ENCODE assay signal across 28 mouse cellular contexts in the genomic region with DNA sequence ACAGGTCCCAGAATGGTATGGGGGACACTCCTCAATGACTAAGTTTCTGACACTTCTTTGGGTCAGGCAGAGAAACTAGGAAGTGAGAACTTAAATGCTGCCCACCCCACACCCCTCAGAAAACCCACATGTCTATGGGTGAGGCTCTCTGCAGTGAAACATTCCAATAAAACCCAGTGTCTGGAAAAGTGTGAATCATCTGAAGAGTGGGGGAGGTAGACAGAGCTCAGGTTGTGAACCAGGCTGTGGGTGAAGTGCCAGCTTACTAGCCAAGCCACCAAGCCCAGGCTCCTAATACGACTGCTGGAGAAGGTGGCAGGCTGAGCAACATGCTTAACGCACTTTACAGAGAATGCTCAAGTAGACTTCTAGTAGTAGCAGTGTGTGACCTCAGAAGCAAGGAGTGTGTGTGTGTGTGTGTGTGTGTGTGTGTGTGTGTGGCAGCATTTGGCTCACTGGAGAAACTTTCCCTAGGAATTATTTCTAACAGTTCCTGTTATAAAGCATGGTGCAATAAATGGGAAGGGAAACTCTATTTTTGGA. TPM values are rescaled to one million over a fixed set of nuclear protein-coding genes. Genes with fewer than 3 reads are reported as not detected.
A peak's percentile ranks its signal among the peaks of the same experiment; 100 is the strongest.
DNase-seq lines count a peak whose midpoint lies in the region; ATAC-seq and TF ChIP-seq lines count a peak whose summit lies in the region.
"Had no signal": no experiment of that assay in that cellular context is flagged by ENCODE, and none has a peak within 500 bp of the region (broad histone marks: within the 10 kb centered on the region; RNA-seq: fewer than 3 reads in every experiment).

No protein-coding gene starts in this region.

- no peak for ATAC-seq in limb, embryonic 15.5 days (ENCODE audit: insufficient number of reproducible peaks, low FRiP score, low TSS enrichment, low read depth)
- ATAC-seq: forebrain, embryonic 14.5 days; liver, embryonic 12.5 days had no signal

- no peaks in the 10 kb centered on the region for H3K27me3 ChIP-seq in limb, embryonic 15.5 days
- H3K27me3 ChIP-seq in limb, embryonic 10.5 days (ENCODE audit: low read depth, poor library complexity, severe bottlenecking), result no peaks in the 10 kb centered on the region
- H3K27me3 ChIP-seq in myocyte (ENCODE audit: control insufficient read depth, insufficient read depth, insufficient read length), result no peaks in the 10 kb centered on the region
- H3K27me3 ChIP-seq: liver, embryonic 12.5 days; neural tube, embryonic 15.5 days had no signal

- no peak overlapping the region for H3K9ac ChIP-seq in limb, embryonic 15.5 days
- H3K9ac ChIP-seq: hindbrain, embryonic 15.5 days; limb, embryonic 12.5 days; liver, embryonic 12.5 days; lung, embryonic 14.5 days; neural tube, embryonic 15.5 days had no signal

- peak overlapping the region; percentile 15; the same call in 1 of the 2 replicates for H3K4me2 ChIP-seq in limb, embryonic 15.5 days
- peak overlapping the region; percentile 78 for H3K4me2 ChIP-seq in myocyte (ENCODE audit: low read depth)
- H3K4me2 ChIP-seq: hindbrain, embryonic 15.5 days; limb, embryonic 12.5 days; liver, embryonic 12.5 days; lung, embryonic 14.5 days; midbrain, embryonic 11.5 days; neural tube, embryonic 15.5 days had no signal

- DNase-seq in limb, embryonic 10.5 days (ENCODE audit: low spot score), result no peak
- DNase-seq in 3134 (ENCODE audit: extremely low read depth, insufficient read length, low spot score) (peak; percentile 60), NIH3T3 (ENCODE audit: low read depth) (peak; percentile 23)
- no peak for DNase-seq in frontal cortex, postnatal 14 days (ENCODE audit: low spot score in 2 of 2)
- no peak for DNase-seq in T-cell, adult 2 months (ENCODE audit: low spot score)
- DNase-seq: adrenal gland, postnatal 36 days; B cell, adult 2 months; cerebellum, adult 11 months; cerebellum, adult 9-11 months; heart, postnatal 4 days; kidney, adult 8-10 months; kidney, postnatal 14 days; lung, embryonic 14.5 days; thymus, postnatal 36 days had no signal

- no peak overlapping the region for H3ac ChIP-seq in myocyte (ENCODE audit: control insufficient read depth, insufficient read length)

- no peaks in the 10 kb centered on the region for H3K9me3 ChIP-seq in limb, embryonic 15.5 days
- no peaks in the 10 kb centered on the region for H3K9me3 ChIP-seq in limb, embryonic 10.5 days (replicated peaks)
- H3K9me3 ChIP-seq: heart, embryonic 10.5 days; hindbrain, embryonic 15.5 days; limb, embryonic 12.5 days; liver, embryonic 12.5 days; neural tube, embryonic 15.5 days had no signal

- 53% methylated on average over 2 of the region's 2 CpGs for WGBS in limb, embryonic 15.5 days
- 87% methylated on average over 2 of the region's 2 CpGs for WGBS in limb, embryonic 10.5 days

- H3K36me3 ChIP-seq in limb, embryonic 15.5 days, result no peaks in the 10 kb centered on the region
- no peaks in the 10 kb centered on the region for H3K36me3 ChIP-seq in limb, embryonic 10.5 days
- no peaks in the 10 kb centered on the region for H3K36me3 ChIP-seq in myocyte (ENCODE audit: control insufficient read depth, insufficient read depth)
- H3K36me3 ChIP-seq: heart, embryonic 10.5 days; hindbrain, embryonic 15.5 days; limb, embryonic 12.5 days; liver, embryonic 12.5 days; neural tube, embryonic 15.5 days had no signal

- H3K4me1 ChIP-seq in limb, embryonic 15.5 days, result peaks cover 30% of the 10 kb centered on the region
- H3K4me1 ChIP-seq in limb, embryonic 10.5 days, result 0 out of 2 replicates have a peak, but pooled peaks cover 6% of the 10 kb centered on the region
- H3K4me1 ChIP-seq: heart, embryonic 10.5 days; hindbrain, embryonic 15.5 days; limb, embryonic 12.5 days; liver, embryonic 12.5 days; neural tube, embryonic 15.5 days had no signal

- H3K27ac ChIP-seq in limb, embryonic 15.5 days, result no peak overlapping the region
- no peak overlapping the region for H3K27ac ChIP-seq in limb, embryonic 10.5 days
- H3K27ac ChIP-seq: heart, embryonic 10.5 days; hindbrain, embryonic 15.5 days; layer of hippocampus, adult 2 months; limb, embryonic 12.5 days; liver, embryonic 12.5 days; neural tube, embryonic 15.5 days had no signal

- no peak overlapping the region for H3K4me3 ChIP-seq in limb, embryonic 15.5 days
- H3K4me3 ChIP-seq in limb, embryonic 10.5 days, result no peak overlapping the region
- peak overlapping the region; percentile 16 for H3K4me3 ChIP-seq in myocyte
- H3K4me3 ChIP-seq: heart, embryonic 10.5 days; hindbrain, embryonic 15.5 days; layer of hippocampus, adult 2 months; limb, embryonic 12.5 days; liver, embryonic 12.5 days; neural tube, embryonic 15.5 days had no signal

- TF ChIP-seq POLR2A in myocyte (IDR thresholded peaks at IDR 0.05; ENCODE audit: insufficient read length, low read depth), result no peak

- H3K79me2 ChIP-seq in myocyte (ENCODE audit: control insufficient read depth, insufficient read depth), result peaks cover 4% of the 10 kb centered on the region

TF ChIP-seq in myocyte, 11 proteins besides CTCF, POLR2A, EP300 and RAD21:
- TF ChIP-seq POLR2AphosphoS2 (IDR thresholded peaks at IDR 0.05; ENCODE audit: insufficient read length, low read depth) (no peak), MYOG (IDR thresholded peaks at IDR 0.05; ENCODE audit: control insufficient read depth in 1 of 3, insufficient read depth in 1 of 3, insufficient read length in 2 of 3, low read depth in 2 of 3) (no peak), TCF3 (IDR thresholded peaks at IDR 0.05; ENCODE audit: insufficient read length, low read depth) (no peak), MYOD1 (IDR thresholded peaks at IDR 0.05; ENCODE audit: control insufficient read depth in 1 of 3, insufficient read length in 2 of 3, low read depth in 2 of 3) (no peak), CEBPB (IDR thresholded peaks at IDR 0.05; ENCODE audit: insufficient read depth, poor library complexity, severe bottlenecking) (no peak), USF1 (IDR thresholded peaks at IDR 0.05; ENCODE audit: low read depth) (no peak), E2F4 (IDR thresholded peaks at IDR 0.05; ENCODE audit: insufficient read depth) (no peak), SRF (IDR thresholded peaks at IDR 0.05; ENCODE audit: control insufficient read depth, insufficient read length, low read depth) (no peak), MAX (IDR thresholded peaks at IDR 0.05; ENCODE audit: low read depth) (no peak), TCF12 (IDR thresholded peaks at IDR 0.05; ENCODE audit: insufficient read depth, poor library complexity, severe bottlenecking) (no peak)

RNA-seq across cellular contexts. Expression of gene Anxa8, which starts 2.1 kb away (rescaled TPM):
- polyA plus RNA-seq in limb, embryonic 15.5 days (2015; fragmentation: Nextera tagmentation; extraction: Ambion mirVana), result 75.7 and 87.2 TPM in 2 replicates
- polyA plus RNA-seq in limb, embryonic 10.5 days (2016; fragmentation: Nextera tagmentation; extraction: Ambion mirVana), result 0.65 and 0.70 TPM in 2 replicates
- polyA plus RNA-seq in myocyte (2012; fragmentation: generic; extraction: Trizol), result 85.0 TPM
- polyA plus RNA-seq: forebrain, embryonic 14.5 days; liver, embryonic 12.5 days had no signal

RNA-seq across cellular contexts. Expression of gene A630023A22Rik, which starts 14.6 kb away (rescaled TPM):
- polyA plus RNA-seq in limb, embryonic 15.5 days (2015; fragmentation: Nextera tagmentation; extraction: Ambion mirVana), result 0.12 TPM in 1 of 2 replicates, not detected in the other
- not detected in 2 replicates for polyA plus RNA-seq in limb, embryonic 10.5 days (2016; fragmentation: Nextera tagmentation; extraction: Ambion mirVana)
- 1.0 TPM for polyA plus RNA-seq in myocyte (2012; fragmentation: generic; extraction: Trizol)
- polyA plus RNA-seq: forebrain, embryonic 14.5 days; frontal cortex, adult 2 months; heart, embryonic 10.5 days; hindbrain, embryonic 15.5 days; limb, embryonic 12.5 days; liver, embryonic 12.5 days; lung, embryonic 14.5 days; midbrain, embryonic 11.5 days; midbrain, postnatal 0 days had no signal

RNA-seq across cellular contexts. Expression of gene Antxrl, which starts 35.4 kb away (rescaled TPM):
- not detected in 2 replicates for polyA plus RNA-seq in limb, embryonic 15.5 days (2015; fragmentation: Nextera tagmentation; extraction: Ambion mirVana)
- polyA plus RNA-seq in limb, embryonic 10.5 days (2016; fragmentation: Nextera tagmentation; extraction: Ambion mirVana), result not detected in 2 replicates
- 0.06 TPM for polyA plus RNA-seq in myocyte (2012; fragmentation: generic; extraction: Trizol)
- polyA plus RNA-seq: forebrain, embryonic 14.5 days; frontal cortex, adult 2 months; heart, embryonic 10.5 days; heart, embryonic 16.5 days; hindbrain, embryonic 15.5 days; intestine, embryonic 14.5 days; limb, embryonic 12.5 days; liver, embryonic 12.5 days; lung, embryonic 14.5 days; midbrain, embryonic 11.5 days; midbrain, postnatal 0 days; neural tube, embryonic 15.5 days had no signal

Comparison
In these comparisons a context has a peak if more than half of its experiments do, and no peak if none do; other contexts are left out.
1. RNA of gene Anxa8, which starts 2.1 kb away (polyA plus RNA-seq): 85.0 TPM in myocyte (single experiment) and 75.7 to 87.2 TPM in limb, embryonic 15.5 days; 0.65 to 0.70 TPM in limb, embryonic 10.5 days; every median in the first group is over 10 times any median in the second.
2. DNase-seq: peak in 3134 (single experiment) and NIH3T3 (single experiment); none in limb, embryonic 10.5 days (single experiment), frontal cortex, postnatal 14 days (0 of 2) and T-cell, adult 2 months (single experiment).